Mouse (Mus musculus) bone marrow macrophage, adult 2 months (primary cell): ENCODE measurements at regions not wholly inside any gene's neighbourhood (a gene's known extent, or its start where the extent isn't known, plus 50 kb on each side); places are given as distances from the start of the nearest gene placed in this dataset.

Source experiments
- CTCF ChIP-seq: IDR thresholded peaks from 2 replicates; pipeline ENCODE4 v1.5.1; 2012; ENCODE audit warnings: low read depth, mild to moderate bottlenecking, low read length, moderate library complexity
- POLR2A ChIP-seq: IDR thresholded peaks from 2 replicates; pipeline ENCODE4 v1.6.1; 2012; ENCODE audit warnings: mild to moderate bottlenecking, low read depth, low read length, borderline replicate concordance

DNA sequence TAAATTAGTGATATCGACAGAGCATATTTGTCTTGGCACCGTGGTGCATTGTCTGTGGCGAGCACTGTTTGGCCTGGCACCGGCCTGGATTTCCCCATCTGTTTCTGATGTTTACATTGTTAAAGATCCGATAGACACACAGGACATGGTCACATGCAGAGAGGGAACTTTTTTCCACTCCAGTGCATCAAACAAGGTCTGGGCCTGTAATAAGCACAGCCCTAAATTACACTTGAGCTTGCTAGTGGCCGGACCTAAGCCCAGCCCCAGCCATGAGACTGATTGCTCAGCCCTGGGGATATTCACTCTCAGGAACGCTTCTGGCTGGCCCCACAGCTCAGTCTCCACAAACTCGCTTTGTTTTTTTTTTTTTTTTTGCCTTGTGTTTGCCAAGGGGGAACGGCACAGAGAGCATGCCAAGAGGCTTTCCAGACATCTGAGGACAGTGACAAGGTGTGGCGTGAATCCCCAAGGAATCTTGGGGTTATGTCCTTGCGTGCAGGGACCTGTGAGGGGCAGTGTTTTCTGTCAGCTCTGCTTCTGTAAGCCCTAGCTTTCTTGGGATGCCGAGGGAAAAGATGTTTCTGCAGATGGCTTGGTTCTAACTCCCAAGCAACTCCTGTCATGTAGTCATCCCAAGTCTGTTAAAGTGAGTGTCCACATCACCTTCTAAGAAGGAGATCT is 147.3 kb downstream of the Slc4a3 start:
- TF ChIP-seq CTCF: no peak
- TF ChIP-seq POLR2A: no peak
